Mouse (Mus musculus): Measurements from ENCODE around the gene Srsf7.

DNA sequence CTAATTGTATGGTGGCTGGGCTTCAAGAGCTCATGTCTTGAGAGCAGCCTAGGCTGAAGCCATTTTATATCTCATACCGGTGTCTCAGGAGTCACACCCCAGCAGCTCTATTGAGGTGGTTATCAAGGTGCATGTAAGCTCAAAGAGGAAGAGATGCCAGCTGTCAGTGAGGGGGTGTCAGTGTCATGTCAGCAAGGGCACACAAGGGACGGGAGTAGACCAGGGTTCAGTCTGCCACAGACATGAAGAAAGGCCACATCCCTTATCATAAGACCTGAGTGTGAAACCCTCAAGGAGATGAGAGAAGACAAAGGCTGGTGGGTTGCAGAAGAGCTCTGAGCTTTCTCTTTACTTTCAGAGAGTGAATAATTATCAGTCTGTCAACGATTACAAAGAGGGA is 33.0 kb downstream of the Srsf7 start:
- TF ChIP-seq POLR2A (IDR thresholded peaks at IDR 0.05; ENCODE audit: low read depth, low read length) (no peak), CTCF (IDR thresholded peaks at IDR 0.05; ENCODE audit: extremely low read depth, insufficient read length, insufficient replicate concordance, low read depth, low read length) (no peak)
